Mouse (Mus musculus) lung, postnatal 4 days (tissue): ENCODE data around the gene Olfr792.

ENCODE experiments used
- DNase-seq, 2 experiments: peaks; one replicate each; pipeline ENCODE4 v3.0.0; 2021

Olfr792 gene

DNA sequence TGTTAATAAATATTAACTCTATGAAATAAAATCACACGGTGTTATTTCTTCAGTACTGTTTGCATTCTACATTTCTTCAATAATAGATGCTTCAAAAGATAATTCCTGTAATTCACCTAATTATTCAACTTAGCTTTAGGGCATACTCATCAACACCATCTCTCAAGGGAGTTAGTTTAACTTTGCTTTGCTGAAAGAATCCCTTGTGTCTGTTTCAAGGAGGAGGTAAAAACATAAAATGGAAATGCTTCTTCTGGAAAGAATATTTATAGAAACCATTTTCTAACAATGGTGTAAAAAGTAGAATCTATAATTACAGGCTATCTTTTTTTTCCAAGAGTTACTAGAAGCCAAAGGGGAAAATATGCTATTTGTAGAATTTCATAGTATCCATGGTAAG, at the start of gene Olfr792:
TSS of gene Olfr792 (plus strand) at position 301 of the 400 bp plus-strand sequence.
- no peak for DNase-seq

DNA sequence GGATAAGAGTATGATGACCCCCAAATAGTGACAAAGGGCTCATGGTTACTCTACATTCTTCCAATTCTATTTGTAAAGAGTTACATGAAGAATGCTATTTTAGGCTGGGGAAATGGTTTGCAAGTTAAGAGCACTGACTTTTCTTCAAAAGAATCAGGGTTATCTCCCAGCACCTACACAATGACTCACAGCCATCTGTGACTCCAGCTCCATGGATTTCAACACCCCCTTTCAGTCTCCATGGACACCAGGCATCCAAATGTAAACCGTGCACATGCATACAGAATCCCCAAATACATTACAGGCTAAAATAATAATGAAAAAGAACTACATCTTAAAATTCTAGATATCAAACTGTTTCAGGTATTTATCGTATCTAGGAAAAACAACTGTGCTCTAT, 48.9 kb upstream of the Olfr792 start:
- DNase-seq, result no peak

DNA sequence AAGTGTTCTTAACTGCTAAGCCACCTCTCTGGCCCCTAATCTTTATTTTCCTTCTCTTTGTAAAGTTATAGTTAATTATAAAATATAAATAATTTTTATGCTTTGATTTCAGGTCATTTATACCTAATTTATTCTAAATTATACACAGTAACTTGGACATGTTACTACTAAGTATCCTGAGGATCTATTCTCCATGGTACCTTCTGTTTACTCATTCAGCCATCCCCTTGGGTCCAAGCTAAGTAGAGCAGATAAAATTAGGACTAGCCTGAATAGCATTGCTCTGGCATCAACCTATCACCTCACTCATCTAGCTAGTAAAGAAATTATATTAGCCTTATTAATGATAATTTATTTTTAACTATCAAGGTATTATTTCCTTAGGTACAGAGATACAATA, 40.8 kb upstream of the Olfr792 start, which contains the start of gene Olfr790:
TSS of gene Olfr790 (plus strand) at position 301 of the 400 bp plus-strand sequence.
- no peak for DNase-seq

DNA sequence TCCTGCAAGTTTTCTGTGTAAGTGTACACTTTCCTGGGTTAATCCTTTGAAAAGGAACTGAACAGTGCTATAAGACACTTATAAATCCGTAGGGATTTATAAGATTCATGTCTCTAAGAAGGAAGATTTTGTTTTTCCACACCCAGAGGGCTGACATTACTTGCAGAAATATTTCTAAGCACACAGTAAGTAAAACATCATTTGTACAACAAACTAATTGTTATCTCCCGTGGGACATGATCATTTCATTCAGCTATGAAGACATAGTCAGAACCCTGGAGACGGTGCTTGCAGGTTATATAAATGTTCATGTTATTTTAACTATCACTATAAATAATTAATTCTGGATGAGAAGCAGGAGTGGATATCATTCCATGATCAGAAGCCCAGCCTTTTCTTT, 17.5 kb upstream of the Olfr792 start, which contains the start of gene Olfr791:
TSS of gene Olfr791 (plus strand) at position 301 of the 400 bp plus-strand sequence.
- DNase-seq, result no peak

DNA sequence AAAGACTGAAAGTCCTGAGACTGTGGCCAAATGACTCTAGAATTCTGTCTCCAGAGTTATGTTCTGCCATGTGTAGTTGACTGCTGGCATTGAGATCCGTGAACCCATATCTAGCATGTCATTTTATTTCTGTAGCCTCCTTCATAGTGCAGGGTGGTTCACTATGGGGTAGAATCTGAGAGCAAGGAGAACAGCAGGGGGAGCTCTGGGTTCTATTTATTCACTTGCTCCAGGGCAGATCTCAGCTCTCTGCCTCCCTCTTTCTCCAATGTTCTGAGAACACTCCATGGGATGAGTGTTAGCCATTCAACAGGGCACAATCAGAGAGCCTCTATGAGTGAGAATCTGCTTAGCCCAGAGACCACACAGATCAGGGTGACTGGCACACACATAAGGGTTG, 10.4 kb downstream of the Olfr792 start:
- no peak for DNase-seq

DNA sequence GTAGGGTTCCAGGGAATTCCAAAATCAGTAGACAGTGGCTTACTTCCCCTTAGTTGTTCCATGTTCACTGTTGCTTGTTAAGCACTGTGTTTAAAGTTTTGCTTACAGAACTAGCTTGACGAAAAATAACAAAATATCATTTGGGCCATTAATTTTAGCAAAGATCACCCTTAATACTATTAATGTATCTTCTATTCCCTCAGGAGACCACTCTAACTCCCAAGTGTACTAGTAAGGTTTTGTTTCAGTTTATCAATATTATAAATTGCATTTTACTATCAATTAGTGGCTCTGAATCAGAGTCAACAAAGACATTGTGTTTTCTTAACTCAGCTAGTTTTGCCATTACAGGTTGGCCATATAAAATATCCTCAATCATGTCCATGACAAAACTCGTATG, 28.4 kb downstream of the Olfr792 start, which contains the start of gene Olfr794:
TSS of gene Olfr794 (plus strand) at position 301 of the 400 bp plus-strand sequence.
- no peak for DNase-seq

DNA sequence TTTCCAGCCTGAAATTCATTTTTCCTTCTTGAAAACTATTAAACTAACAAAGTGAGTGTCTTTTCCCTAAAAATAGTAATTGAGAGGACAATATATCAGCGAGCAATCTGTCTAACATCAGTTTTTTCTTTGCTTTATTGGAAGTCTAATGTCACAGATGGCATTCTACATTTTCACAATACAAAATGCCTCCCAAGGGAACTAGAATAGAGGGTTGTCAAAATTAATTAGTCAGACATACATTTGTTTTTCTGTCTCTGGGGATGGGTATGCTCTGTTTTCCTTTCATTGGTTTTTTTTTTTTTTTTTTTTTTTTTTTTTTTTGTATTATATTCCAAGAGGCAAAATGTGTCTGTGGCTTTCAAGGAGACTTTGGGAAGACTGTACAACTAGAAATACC, 38.1 kb downstream of the Olfr792 start:
- no peak for DNase-seq
